10 mouse cellular contexts compared by ENCODE assay signal in genomic region chr11:102444781-102445180, GRCm38 (mm10). TPM values are rescaled to one million over a fixed set of nuclear protein-coding genes. Genes with fewer than 3 reads are reported as not detected.
DNase-seq lines count a peak whose midpoint lies in the region; ATAC-seq and TF ChIP-seq lines count a peak whose summit lies in the region.
"Had no signal": no experiment of that assay in that cellular context is flagged by ENCODE, and none has a peak within 500 bp of the region (broad histone marks: within the 10 kb centered on the region; RNA-seq: fewer than 3 reads in every experiment).

No protein-coding gene starts in this region.

- peak overlapping the region; percentile 92; the same call in 1 of the 2 replicates for H3K27ac ChIP-seq in lung, embryonic 15.5 days
- no peak overlapping the region; the same call in 1 of the 2 replicates for H3K27ac ChIP-seq in lung, postnatal 0 days (ENCODE audit: low read length)
- H3K27ac ChIP-seq in forebrain, embryonic 12.5 days: peak overlapping the region; percentile 94; the same call in 1 of the 2 replicates
- no peak overlapping the region for H3K27ac ChIP-seq in limb, embryonic 10.5 days

- peaks cover under 1% of the 10 kb centered on the region; the same call in 1 of the 2 replicates for H3K27me3 ChIP-seq in lung, embryonic 15.5 days
- H3K27me3 ChIP-seq in lung, postnatal 0 days (replicated peaks; ENCODE audit: insufficient read depth, low read length): no peaks in the 10 kb centered on the region
- H3K27me3 ChIP-seq in forebrain, embryonic 12.5 days: peaks cover 23% of the 10 kb centered on the region
- H3K27me3 ChIP-seq in limb, embryonic 10.5 days (ENCODE audit: low read depth, poor library complexity, severe bottlenecking): peaks cover 39% of the 10 kb centered on the region
- H3K27me3 ChIP-seq: Patski had no signal

- peaks cover 53% of the 10 kb centered on the region for H3K4me1 ChIP-seq in lung, embryonic 15.5 days
- peaks cover 11% of the 10 kb centered on the region for H3K4me1 ChIP-seq in lung, postnatal 0 days (ENCODE audit: insufficient read depth, low read depth, low read length)
- peaks cover 45% of the 10 kb centered on the region for H3K4me1 ChIP-seq in forebrain, embryonic 12.5 days
- peaks cover 45% of the 10 kb centered on the region for H3K4me1 ChIP-seq in limb, embryonic 10.5 days

- peaks cover 26% of the 10 kb centered on the region for H3K36me3 ChIP-seq in lung, embryonic 15.5 days
- H3K36me3 ChIP-seq in lung, postnatal 0 days (ENCODE audit: insufficient read depth, low read length): peaks cover 4% of the 10 kb centered on the region; the same call in 1 of the 2 replicates
- H3K36me3 ChIP-seq in forebrain, embryonic 12.5 days (replicated peaks): peaks cover 41% of the 10 kb centered on the region
- H3K36me3 ChIP-seq in limb, embryonic 10.5 days: peaks cover 44% of the 10 kb centered on the region

- peak overlapping the region; percentile 91 for H3K4me2 ChIP-seq in lung, embryonic 15.5 days
- no peak overlapping the region for H3K4me2 ChIP-seq in lung, postnatal 0 days (replicated peaks; ENCODE audit: low read depth, low read length)
- H3K4me2 ChIP-seq in forebrain, embryonic 12.5 days: peak overlapping the region; percentile 89

- DNase-seq in lung, postnatal 0 days (ENCODE audit: low spot score): no peak
- no peak for DNase-seq in limb, embryonic 10.5 days (ENCODE audit: low spot score)
- DNase-seq in retina, embryonic 14.5 days (ENCODE audit: low spot score): peak; percentile 78
- DNase-seq in left cerebral cortex, adult 11 months (ENCODE audit: low spot score): no peak
- no peak for DNase-seq in c-Kit-positive CD71-positive TER-119-positive erythroid progenitor cells, embryonic 14.5 days (ENCODE audit: low spot score)
- DNase-seq in natural killer cell, adult 2 months (ENCODE audit: low spot score in 2 of 2): no peak
- DNase-seq: gastrocnemius, postnatal 25 days had no signal

- TF ChIP-seq CTCF in lung, postnatal 0 days (IDR thresholded peaks at IDR 0.05): no peak

- ATAC-seq in lung, embryonic 15.5 days (ENCODE audit: borderline replicate concordance, extremely low read depth, low FRiP score, low TSS enrichment): no peak
- no peak for ATAC-seq in lung, postnatal 0 days
- ATAC-seq in forebrain, embryonic 12.5 days (ENCODE audit: low FRiP score): no peak
- ATAC-seq: Patski had no signal

- 13% methylated on average over 6 of the region's 6 CpGs for WGBS in lung, embryonic 15.5 days
- 21% methylated on average over 6 of the region's 6 CpGs for WGBS in lung, postnatal 0 days
- WGBS in forebrain, embryonic 12.5 days: 1% methylated on average over 6 of the region's 6 CpGs
- WGBS in limb, embryonic 10.5 days: 9% methylated on average over 6 of the region's 6 CpGs

- no peak overlapping the region for H3K4me3 ChIP-seq in lung, embryonic 15.5 days
- no peak overlapping the region for H3K4me3 ChIP-seq in lung, postnatal 0 days (ENCODE audit: low read depth, low read length)
- peak overlapping the region; percentile 75 for H3K4me3 ChIP-seq in forebrain, embryonic 12.5 days (replicated peaks)
- H3K4me3 ChIP-seq in limb, embryonic 10.5 days: peak overlapping the region; percentile 92; the same call in 1 of the 2 replicates

- H3K9me3 ChIP-seq in lung, embryonic 15.5 days: no peaks in the 10 kb centered on the region
- no peaks in the 10 kb centered on the region for H3K9me3 ChIP-seq in lung, postnatal 0 days (ENCODE audit: low read length)
- no peaks in the 10 kb centered on the region for H3K9me3 ChIP-seq in forebrain, embryonic 12.5 days
- H3K9me3 ChIP-seq in limb, embryonic 10.5 days (replicated peaks): no peaks in the 10 kb centered on the region

- TF ChIP-seq EP300 in lung, postnatal 0 days (IDR thresholded peaks at IDR 0.05): no peak

- H3K9ac ChIP-seq in lung, embryonic 15.5 days: no peak overlapping the region
- no peak overlapping the region for H3K9ac ChIP-seq in lung, postnatal 0 days (replicated peaks; ENCODE audit: low read depth)
- H3K9ac ChIP-seq in forebrain, embryonic 12.5 days: peak overlapping the region; percentile 46

RNA-seq across cellular contexts. Expression of gene Fam171a2, which starts 2.7 kb away (rescaled TPM):
- polyA plus RNA-seq in lung, embryonic 15.5 days (2015; fragmentation: Nextera tagmentation; extraction: Ambion mirVana): 4.7 and 6.9 TPM in 2 replicates
- polyA plus RNA-seq in lung, postnatal 0 days (2015; fragmentation: Nextera tagmentation; extraction: Ambion mirVana): 3.2 and 3.4 TPM in 2 replicates
- polyA plus RNA-seq in forebrain, embryonic 12.5 days (2016; fragmentation: Nextera tagmentation; extraction: Ambion mirVana): 13.3 and 15.2 TPM in 2 replicates
- polyA plus RNA-seq in limb, embryonic 10.5 days (2016; fragmentation: Nextera tagmentation; extraction: Ambion mirVana): 3.7 and 4.2 TPM in 2 replicates

RNA-seq across cellular contexts. Expression of gene Grn, which starts 14.7 kb away (rescaled TPM):
- 168 and 174 TPM in 2 replicates for polyA plus RNA-seq in lung, embryonic 15.5 days (2015; fragmentation: Nextera tagmentation; extraction: Ambion mirVana)
- polyA plus RNA-seq in lung, postnatal 0 days (2015; fragmentation: Nextera tagmentation; extraction: Ambion mirVana): 215 and 223 TPM in 2 replicates
- polyA plus RNA-seq in forebrain, embryonic 12.5 days (2016; fragmentation: Nextera tagmentation; extraction: Ambion mirVana): 55.5 and 57.6 TPM in 2 replicates
- 78.5 and 93.2 TPM in 2 replicates for polyA plus RNA-seq in limb, embryonic 10.5 days (2016; fragmentation: Nextera tagmentation; extraction: Ambion mirVana)

RNA-seq across cellular contexts. Expression of gene Itga2b, which starts 25.1 kb away (rescaled TPM):
- polyA plus RNA-seq in lung, embryonic 15.5 days (2015; fragmentation: Nextera tagmentation; extraction: Ambion mirVana): 8.9 and 9.3 TPM in 2 replicates
- polyA plus RNA-seq in lung, postnatal 0 days (2015; fragmentation: Nextera tagmentation; extraction: Ambion mirVana): 13.0 and 14.9 TPM in 2 replicates
- polyA plus RNA-seq in forebrain, embryonic 12.5 days (2016; fragmentation: Nextera tagmentation; extraction: Ambion mirVana): 3.5 and 4.5 TPM in 2 replicates
- polyA plus RNA-seq in limb, embryonic 10.5 days (2016; fragmentation: Nextera tagmentation; extraction: Ambion mirVana): 4.6 and 5.3 TPM in 2 replicates

RNA-seq across cellular contexts. Expression of gene Slc25a39, which starts 37.0 kb away (rescaled TPM):
- polyA plus RNA-seq in lung, embryonic 15.5 days (2015; fragmentation: Nextera tagmentation; extraction: Ambion mirVana): 240 and 247 TPM in 2 replicates
- 214 TPM in 2 replicates for polyA plus RNA-seq in lung, postnatal 0 days (2015; fragmentation: Nextera tagmentation; extraction: Ambion mirVana)
- 173 TPM in 2 replicates for polyA plus RNA-seq in forebrain, embryonic 12.5 days (2016; fragmentation: Nextera tagmentation; extraction: Ambion mirVana)
- polyA plus RNA-seq in limb, embryonic 10.5 days (2016; fragmentation: Nextera tagmentation; extraction: Ambion mirVana): 209 and 242 TPM in 2 replicates

RNA-seq across cellular contexts. Expression of gene Rundc3a, which starts 51.6 kb away (rescaled TPM):
- polyA plus RNA-seq in lung, embryonic 15.5 days (2015; fragmentation: Nextera tagmentation; extraction: Ambion mirVana): 1.6 and 2.0 TPM in 2 replicates
- 1.7 and 1.9 TPM in 2 replicates for polyA plus RNA-seq in lung, postnatal 0 days (2015; fragmentation: Nextera tagmentation; extraction: Ambion mirVana)
- 103 and 113 TPM in 2 replicates for polyA plus RNA-seq in forebrain, embryonic 12.5 days (2016; fragmentation: Nextera tagmentation; extraction: Ambion mirVana)
- 1.2 and 1.3 TPM in 2 replicates for polyA plus RNA-seq in limb, embryonic 10.5 days (2016; fragmentation: Nextera tagmentation; extraction: Ambion mirVana)

Comparison
In these comparisons a context has a peak if more than half of its experiments do, and no peak if none do; other contexts are left out.
1. H3K27ac ChIP-seq: peak in lung, embryonic 15.5 days (single experiment) and forebrain, embryonic 12.5 days (single experiment); none in lung, postnatal 0 days (single experiment) and limb, embryonic 10.5 days (single experiment).
2. H3K4me3 ChIP-seq: peak in forebrain, embryonic 12.5 days (single experiment) and limb, embryonic 10.5 days (single experiment); none in lung, embryonic 15.5 days (single experiment) and lung, postnatal 0 days (single experiment).